Mouse (Mus musculus): ENCODE measurements around the gene Tmem39b. TPM values are rescaled to one million over a fixed set of nuclear protein-coding genes. Genes with fewer than 3 reads are reported as not detected.

The Tmem39b gene
- polyA plus RNA-seq, 1 experiment: 12.8 TPM

- H3K4me3 ChIP-seq (ENCODE audit: insufficient read depth, low read length): no peak overlapping the region
- TF ChIP-seq CTCF (IDR thresholded peaks at IDR 0.05; ENCODE audit: low read depth, low read length) (no peak), POLR2A (IDR thresholded peaks at IDR 0.05; ENCODE audit: borderline replicate concordance, low read depth, low read length) (no peak)
- H3K4me1 ChIP-seq (ENCODE audit: control insufficient read depth, insufficient read depth, low read length): no peaks in the 10 kb centered on the region
- no peak overlapping the region for H3K27ac ChIP-seq (ENCODE audit: insufficient read depth, low read depth, low read length)
These were observed 12.1 kb downstream of the Tmem39b start for GRCm38 (mm10) chr4:129684531-129684930.

GRCm38 (mm10) chr4:129683901-129684493 is 12.6 kb downstream of the Tmem39b start:
- Histone ChIP-seq H3K27ac (ENCODE audit: insufficient read depth, low read depth, low read length) (no peak overlapping the region), H3K4me3 (ENCODE audit: insufficient read depth, low read length) (no peak overlapping the region), H3K4me1 (ENCODE audit: control insufficient read depth, insufficient read depth, low read length) (no peaks in the 10 kb centered on the region)
- no peak for TF ChIP-seq CTCF (IDR thresholded peaks at IDR 0.05; ENCODE audit: low read depth, low read length)

GRCm38 (mm10) chr4:129681837-129682236 is 14.8 kb downstream of the Tmem39b start:
- Histone ChIP-seq H3K27ac (ENCODE audit: insufficient read depth, low read depth, low read length) (no peak overlapping the region), H3K4me1 (ENCODE audit: control insufficient read depth, insufficient read depth, low read length) (no peaks in the 10 kb centered on the region), H3K4me3 (ENCODE audit: insufficient read depth, low read length) (no peak overlapping the region)
- TF ChIP-seq POLR2A (IDR thresholded peaks at IDR 0.05; ENCODE audit: borderline replicate concordance, low read depth, low read length) (no peak), CTCF (IDR thresholded peaks at IDR 0.05; ENCODE audit: low read depth, low read length) (no peak)

- TF ChIP-seq CTCF (IDR thresholded peaks at IDR 0.05; ENCODE audit: low read depth, low read length) (no peak), POLR2A (IDR thresholded peaks at IDR 0.05; ENCODE audit: borderline replicate concordance, low read depth, low read length) (no peak)
- Histone ChIP-seq H3K4me1 (ENCODE audit: control insufficient read depth, insufficient read depth, low read length) (peaks cover 15% of the 10 kb centered on the region), H3K27ac (ENCODE audit: insufficient read depth, low read depth, low read length) (peak overlapping the region; percentile 10; the same call in 1 of the 2 replicates), H3K4me3 (ENCODE audit: insufficient read depth, low read length) (peak overlapping the region; percentile 90)
These were observed 23.7 kb downstream of the Tmem39b start for GRCm38 (mm10) chr4:129672878-129673449.

- TF ChIP-seq CTCF (IDR thresholded peaks at IDR 0.05; ENCODE audit: low read depth, low read length) (no peak), POLR2A (IDR thresholded peaks at IDR 0.05; ENCODE audit: borderline replicate concordance, low read depth, low read length) (no peak; the same call in 1 of the 2 replicates)
- Histone ChIP-seq H3K4me1 (ENCODE audit: control insufficient read depth, insufficient read depth, low read length) (peaks cover 15% of the 10 kb centered on the region), H3K4me3 (ENCODE audit: insufficient read depth, low read length) (peak within 1 kb of the TSS; percentile 90), H3K27ac (ENCODE audit: insufficient read depth, low read depth, low read length) (peak within 1 kb of the TSS; percentile 84)
These were observed 24.4 kb downstream of the Tmem39b start, which contains the start of gene Kpna6 for GRCm38 (mm10) chr4:129672083-129672877. TSS of gene Kpna6 (minus strand) at chr4:129672767.

- peak overlapping the region; percentile 90 for H3K4me3 ChIP-seq (ENCODE audit: insufficient read depth, low read length)
- TF ChIP-seq POLR2A (IDR thresholded peaks at IDR 0.05; ENCODE audit: borderline replicate concordance, low read depth, low read length): no peak
- TF ChIP-seq CTCF (IDR thresholded peaks at IDR 0.05; ENCODE audit: low read depth, low read length): no peak
- peak overlapping the region; percentile 84 for H3K27ac ChIP-seq (ENCODE audit: insufficient read depth, low read depth, low read length)
- H3K4me1 ChIP-seq (ENCODE audit: control insufficient read depth, insufficient read depth, low read length): peaks cover 15% of the 10 kb centered on the region
These were observed 25.1 kb downstream of the Tmem39b start for GRCm38 (mm10) chr4:129671491-129672082.

GRCm38 (mm10) chr4:129662255-129662813 is 34.3 kb downstream of the Tmem39b start:
- Histone ChIP-seq H3K27ac (ENCODE audit: insufficient read depth, low read depth, low read length) (no peak overlapping the region), H3K4me3 (ENCODE audit: insufficient read depth, low read length) (no peak overlapping the region), H3K4me1 (ENCODE audit: control insufficient read depth, insufficient read depth, low read length) (no peaks in the 10 kb centered on the region)
- TF ChIP-seq CTCF (IDR thresholded peaks at IDR 0.05; ENCODE audit: low read depth, low read length) (no peak), POLR2A (IDR thresholded peaks at IDR 0.05; ENCODE audit: borderline replicate concordance, low read depth, low read length) (no peak)

- H3K4me3 ChIP-seq (ENCODE audit: insufficient read depth, low read length): no peak overlapping the region
- no peak overlapping the region for H3K27ac ChIP-seq (ENCODE audit: insufficient read depth, low read depth, low read length)
- TF ChIP-seq CTCF (IDR thresholded peaks at IDR 0.05; ENCODE audit: low read depth, low read length) (no peak), POLR2A (IDR thresholded peaks at IDR 0.05; ENCODE audit: borderline replicate concordance, low read depth, low read length) (no peak)
- H3K4me1 ChIP-seq (ENCODE audit: control insufficient read depth, insufficient read depth, low read length): no peaks in the 10 kb centered on the region
These were observed 35.1 kb downstream of the Tmem39b start for GRCm38 (mm10) chr4:129661584-129661983.

GRCm38 (mm10) chr4:129654770-129655169 is 41.9 kb downstream of the Tmem39b start:
- no peak overlapping the region for H3K4me3 ChIP-seq (ENCODE audit: insufficient read depth, low read length)
- H3K4me1 ChIP-seq (ENCODE audit: control insufficient read depth, insufficient read depth, low read length): no peaks in the 10 kb centered on the region
- TF ChIP-seq CTCF (IDR thresholded peaks at IDR 0.05; ENCODE audit: low read depth, low read length) (no peak), POLR2A (IDR thresholded peaks at IDR 0.05; ENCODE audit: borderline replicate concordance, low read depth, low read length) (no peak)
- H3K27ac ChIP-seq (ENCODE audit: insufficient read depth, low read depth, low read length): no peak overlapping the region
